Mouse (Mus musculus): ENCODE measurements around the gene Rps27a.

Rps27a gene

DNA sequence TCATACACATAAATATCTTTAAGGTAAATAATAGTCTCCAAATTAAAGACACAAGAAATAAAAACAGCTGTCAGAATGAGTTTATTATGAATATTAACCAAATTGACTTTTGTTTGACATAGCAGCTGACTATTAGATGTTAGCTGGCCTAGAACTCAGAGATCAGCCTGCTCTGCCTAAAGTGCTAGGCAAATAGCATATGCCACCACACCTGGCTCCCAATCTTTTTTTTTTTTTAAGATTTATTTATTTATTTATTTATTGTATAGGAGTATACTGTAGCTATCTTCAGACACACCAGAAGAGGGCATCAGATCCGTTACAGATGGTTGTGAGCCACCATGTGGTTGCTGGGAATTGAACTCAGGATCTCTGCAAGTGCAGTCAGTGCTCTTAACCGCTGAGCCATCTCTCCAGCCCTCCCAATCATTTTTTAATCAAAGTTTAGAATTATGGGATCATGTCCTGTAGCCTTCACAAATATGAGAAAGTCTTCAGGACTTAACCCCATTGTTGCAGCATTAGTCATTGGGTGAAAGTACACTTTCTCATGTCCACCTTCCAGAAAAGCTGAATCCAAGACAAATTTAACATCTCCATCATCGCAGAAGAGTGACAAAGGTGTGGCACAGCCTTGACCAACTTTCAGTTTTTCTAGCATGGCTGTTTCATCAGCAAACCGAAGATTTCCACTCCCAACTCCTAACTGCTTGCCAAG, 34.9 kb downstream of the Rps27a start:
- no peak for DNase-seq (ENCODE audit: low spot score in 2 of 2)

DNA sequence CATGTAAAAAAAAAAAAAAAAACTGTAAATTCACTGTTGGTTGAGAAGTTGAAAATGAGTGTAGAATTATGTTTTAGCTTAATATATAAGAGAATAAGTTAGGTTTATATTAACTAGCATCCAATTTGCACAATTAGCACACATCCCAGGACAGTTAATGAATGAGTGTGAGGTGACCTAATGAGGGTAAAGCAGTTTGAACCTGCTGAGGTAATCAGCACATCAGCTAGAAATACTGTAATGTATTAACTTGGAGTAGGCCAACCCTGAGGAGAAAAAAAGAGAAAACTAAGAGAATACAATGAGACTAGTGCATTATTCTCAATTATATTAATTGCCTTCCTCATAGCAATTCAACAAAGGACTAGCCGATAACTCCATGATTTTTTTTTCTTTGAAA, 38.5 kb downstream of the Rps27a start:
- no peak for DNase-seq (ENCODE audit: low spot score in 2 of 2)

DNA sequence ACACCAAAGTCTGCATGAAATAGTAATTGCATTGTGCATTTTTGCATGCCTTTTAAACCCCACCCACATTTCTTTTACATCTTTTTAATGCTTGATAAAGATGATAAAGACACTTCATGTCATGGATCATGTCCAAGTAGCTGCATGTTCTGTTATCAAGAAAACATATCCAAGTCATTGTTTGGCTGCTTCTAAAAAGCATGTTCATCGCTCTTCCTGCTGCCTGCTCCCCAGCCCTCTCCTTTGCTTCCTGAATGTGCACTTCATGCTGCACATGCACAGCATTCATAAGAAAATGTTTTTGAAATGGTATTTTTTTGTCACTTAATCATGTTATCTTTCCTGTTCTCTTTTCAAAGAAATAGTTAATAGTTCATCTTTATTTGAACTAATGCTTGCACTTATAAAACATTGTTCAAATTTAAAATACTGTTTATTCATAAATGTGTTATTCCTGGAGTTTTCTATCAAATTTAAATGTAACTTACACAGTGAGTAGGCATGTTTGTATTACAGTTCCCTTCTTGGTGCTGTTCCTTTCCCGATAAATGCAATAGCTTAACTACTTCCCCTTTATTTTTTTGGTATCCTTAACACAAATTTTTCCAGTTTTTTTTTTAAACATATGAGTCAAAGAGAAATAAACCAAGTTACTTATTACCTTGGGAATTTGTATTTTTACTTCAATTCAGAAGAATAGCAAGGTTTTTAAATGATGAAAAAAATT, 42.8 kb downstream of the Rps27a start:
- no peak for DNase-seq (ENCODE audit: low spot score in 2 of 2)

DNA sequence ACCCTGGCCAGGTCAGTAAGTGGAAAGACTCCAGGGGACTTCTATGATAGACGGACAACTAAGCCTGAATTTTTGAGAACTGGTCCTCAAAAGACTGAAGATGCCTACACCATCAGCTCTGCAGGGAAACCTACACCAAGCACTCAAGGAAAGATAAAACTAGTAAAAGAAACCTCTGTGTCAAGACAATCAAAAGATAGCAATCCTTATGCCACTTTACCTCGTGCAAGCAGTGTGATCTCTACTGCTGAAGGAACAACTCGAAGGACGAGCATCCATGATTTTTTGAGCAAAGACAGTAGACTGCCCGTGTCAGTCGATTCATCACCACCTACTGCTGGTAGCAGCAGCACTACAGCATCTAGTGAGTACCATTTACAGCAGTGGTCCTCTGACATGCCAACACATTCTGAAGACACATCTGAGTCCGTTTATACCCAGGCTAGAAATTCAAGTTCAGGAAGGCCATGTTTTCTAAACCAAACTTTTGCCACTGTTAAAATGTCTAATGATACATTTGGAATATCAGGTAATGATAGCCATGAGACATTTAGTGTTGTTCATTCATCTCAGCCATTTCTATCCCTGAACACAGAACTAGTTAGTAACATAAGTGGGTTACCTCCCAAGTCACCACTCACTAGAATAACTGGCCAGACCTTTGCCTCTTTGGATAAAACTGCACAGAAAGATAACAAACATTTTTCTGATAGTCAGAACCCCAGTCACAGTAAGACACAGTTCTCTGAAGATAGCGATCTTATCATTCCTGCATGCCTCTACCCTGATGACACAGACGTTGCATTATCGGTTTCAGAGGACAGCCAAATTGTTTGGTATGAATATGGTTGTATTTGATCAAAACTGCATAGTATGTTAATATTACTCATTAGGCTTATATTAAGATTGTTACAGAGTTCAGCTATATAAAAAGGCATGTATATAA, 43.7 kb downstream of the Rps27a start:
- DNase-seq (ENCODE audit: low spot score in 2 of 2), result no peak

DNA sequence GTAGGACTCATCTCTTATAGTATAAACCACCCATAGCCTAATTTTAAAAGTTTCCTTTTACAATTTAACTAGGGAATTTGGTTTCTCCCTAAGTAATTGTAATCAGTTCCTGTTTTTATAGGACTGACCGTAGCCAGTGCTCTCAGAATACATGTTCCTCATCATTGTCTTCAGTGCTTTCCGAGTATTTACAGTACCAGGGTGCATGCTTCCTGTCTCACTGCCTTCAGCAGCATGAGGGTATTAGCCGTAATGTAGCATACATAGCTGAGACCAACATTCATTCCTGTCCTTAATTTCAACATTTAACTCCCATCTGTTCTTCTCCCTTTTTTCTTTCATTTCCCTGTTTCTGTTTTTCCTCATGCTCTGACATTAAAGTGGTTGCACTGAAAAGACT, 50.9 kb downstream of the Rps27a start:
- DNase-seq (ENCODE audit: low spot score in 2 of 2), result no peak
